Mouse (Mus musculus) heart, adult 11 months (tissue): Measurements from ENCODE around the gene Ptpn1.
A peak's percentile ranks its signal among the peaks of the same experiment; 100 is the strongest.

Source experiments
- DNase-seq: peaks from one replicate; pipeline ENCODE4 v3.0.0; 2022

The Ptpn1 gene

DNA sequence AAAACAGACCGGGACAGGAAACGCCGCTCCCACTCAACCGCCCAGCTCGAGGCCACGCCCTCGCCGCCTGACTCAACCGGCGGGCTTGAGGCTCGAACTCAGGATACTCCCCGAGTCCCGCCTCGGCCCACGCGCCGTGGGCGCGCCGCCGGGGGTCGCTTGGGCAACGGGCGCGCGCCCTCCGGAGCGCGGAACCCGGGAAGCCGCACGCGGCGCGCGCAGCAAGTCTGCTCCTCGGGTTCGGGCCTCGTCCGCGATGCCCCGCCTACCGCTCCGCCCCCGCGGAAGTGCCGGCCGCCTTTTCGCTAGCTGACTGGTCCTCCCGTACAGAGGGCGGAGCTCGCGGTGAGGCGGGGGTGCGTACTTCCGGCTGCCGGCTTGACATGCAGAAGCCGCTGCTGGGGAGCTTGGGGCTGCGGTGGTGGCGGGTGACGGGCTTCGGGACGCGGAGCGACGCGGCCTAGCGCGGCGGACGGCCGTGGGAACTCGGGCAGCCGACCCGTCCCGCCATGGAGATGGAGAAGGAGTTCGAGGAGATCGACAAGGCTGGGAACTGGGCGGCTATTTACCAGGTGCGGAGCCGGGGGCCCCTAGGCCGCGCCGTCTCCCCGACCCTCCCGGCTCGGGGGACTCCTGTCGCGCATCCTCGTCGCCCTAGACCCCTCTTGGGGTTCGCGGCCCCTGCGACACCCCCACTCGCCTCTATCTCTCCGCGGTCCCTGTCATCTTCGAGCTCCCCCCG lies at the start of gene Ptpn1:
TSS of gene Ptpn1 (plus strand) at position 73 of the 742 bp plus-strand sequence.
- DNase-seq = peak; percentile 100

DNA sequence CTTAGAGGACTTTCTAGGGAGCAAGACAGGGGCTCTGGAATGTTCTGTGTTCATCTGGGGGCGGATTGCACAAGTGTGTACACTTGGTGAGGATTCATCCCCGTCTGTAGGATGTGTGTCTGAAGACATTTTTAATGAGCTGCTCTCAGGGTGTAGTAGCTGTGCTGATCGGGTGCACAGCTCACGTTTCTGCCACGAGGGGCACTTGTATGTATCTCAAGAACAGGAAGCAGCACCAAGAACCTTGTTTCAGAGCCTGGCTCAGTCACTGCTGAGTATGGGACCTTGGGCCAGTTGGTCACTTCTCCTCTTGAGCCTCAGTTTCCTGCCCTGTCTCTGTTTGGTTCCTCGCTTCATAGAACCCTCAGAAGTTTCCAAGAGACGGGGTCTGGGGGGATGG lies 45.4 kb upstream of the Ptpn1 start:
- DNase-seq = no peak

DNA sequence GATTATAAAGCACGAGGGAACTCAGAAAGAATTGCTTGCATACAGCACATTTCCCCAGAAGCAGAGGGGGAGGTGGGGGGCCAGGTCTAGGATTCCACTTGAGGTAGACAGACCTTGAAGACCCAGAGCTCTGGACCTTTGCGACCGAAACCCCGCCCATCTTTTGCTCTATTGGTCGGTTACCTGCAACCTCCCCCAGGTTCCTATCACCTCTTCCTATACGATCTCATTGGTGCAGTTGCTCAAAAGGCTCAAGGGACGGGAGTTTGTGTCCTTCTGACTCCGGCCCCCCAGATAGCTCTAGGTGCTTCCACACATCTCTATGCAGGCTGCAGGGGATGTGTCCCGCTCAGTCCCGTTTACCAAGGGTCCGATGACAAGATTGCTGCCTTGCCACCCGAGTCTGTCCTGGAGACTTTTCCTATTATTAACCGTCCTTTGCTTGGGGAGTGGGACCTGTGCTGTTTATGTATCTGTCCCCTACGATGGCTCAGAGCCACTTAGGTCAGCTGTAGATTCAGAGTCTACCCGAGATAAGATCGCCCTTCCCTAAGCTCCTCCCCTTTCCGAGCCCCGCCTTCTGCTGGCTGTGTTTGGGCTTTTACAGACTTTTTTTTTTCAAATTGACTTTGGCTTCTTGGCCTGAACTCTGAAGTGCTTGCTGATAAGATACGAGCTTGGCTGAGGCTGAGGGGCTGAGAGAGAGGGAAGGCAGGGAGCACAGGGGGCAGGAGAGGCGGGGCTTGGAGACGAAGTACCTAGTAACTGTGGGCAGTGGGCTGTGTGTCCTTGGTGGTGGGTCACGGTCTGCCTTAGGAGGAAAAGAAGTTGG lies 44.1 kb upstream of the Ptpn1 start:
- DNase-seq = peak; percentile 95

DNA sequence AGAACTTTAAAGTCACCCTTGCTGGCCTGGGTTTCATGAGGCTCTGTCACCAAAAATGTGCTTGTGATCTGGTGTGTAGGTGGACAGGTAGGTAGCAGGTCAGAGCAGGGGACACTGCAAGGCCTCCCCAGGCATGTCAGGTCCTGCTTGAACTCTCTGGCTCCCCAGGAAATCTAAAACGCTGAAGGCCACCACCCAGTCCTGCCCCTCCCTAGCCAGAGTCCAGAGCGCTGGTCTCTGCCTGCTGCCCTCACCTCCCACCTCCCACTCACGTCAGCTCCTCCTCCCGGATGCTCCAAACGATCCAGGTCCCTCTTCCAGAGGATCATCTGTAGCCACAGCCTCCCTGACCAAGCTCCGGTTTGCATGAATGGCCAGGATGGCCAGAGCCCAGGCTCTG lies 43.0 kb upstream of the Ptpn1 start:
- no peak for DNase-seq

DNA sequence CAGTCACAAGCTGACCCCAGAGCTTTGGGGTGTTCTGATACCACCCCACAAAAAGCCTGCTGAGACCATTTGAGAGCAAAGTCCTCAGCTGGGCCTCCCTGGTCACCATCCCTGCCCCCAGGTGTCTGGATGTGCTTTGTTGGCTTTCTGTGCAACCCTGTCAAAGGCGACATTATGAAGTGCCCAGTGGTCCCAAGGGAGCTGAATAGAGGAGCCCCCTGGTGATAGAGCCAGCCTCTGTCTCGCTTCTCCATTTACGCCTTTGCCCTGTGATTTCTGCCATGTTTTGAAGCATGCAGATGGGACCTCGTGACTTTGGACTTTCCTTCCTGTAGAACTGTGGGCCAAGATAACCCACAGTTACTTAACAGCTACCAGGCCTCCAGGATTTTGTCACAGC lies 42.0 kb upstream of the Ptpn1 start:
- DNase-seq = no peak

DNA sequence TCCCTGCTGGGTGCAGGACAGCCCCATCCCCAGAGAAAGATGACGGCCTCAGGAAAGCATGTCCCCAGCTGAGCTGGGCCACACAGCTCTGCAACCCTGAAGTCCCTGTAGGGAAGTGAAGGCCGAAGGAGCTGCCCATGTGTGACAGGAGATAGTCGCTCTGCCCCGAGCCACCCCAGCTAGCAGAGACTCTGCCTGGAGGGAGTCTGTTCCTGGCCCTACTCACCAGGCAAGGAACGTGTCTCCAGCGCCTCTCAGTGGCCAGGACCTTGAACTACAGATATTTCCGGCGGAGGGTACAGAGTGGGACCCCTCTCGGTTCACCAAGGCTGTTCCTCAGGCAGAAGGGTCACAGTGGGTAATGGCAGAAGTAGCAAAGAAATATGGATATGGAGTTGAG lies 39.9 kb upstream of the Ptpn1 start:
- peak; percentile 96 for DNase-seq

DNA sequence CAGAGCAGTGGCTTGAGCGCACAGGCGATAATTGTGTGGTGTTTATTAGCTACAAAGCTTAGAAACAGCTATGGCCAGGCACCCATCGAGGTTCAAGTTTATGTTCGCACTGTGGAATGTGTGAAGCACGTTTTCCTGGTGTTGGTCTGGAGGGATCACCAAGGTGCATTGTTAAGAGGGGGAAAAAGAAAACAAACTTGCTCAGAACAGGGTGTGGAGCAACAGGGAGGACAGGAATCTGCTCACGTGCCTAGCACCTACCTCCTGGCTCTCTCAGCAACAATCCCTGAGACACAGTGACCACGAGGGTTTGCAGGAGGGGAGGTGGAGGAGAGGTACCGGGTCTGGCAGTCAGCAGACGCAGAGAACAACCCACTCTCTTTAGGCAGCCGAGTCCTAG lies 38.2 kb upstream of the Ptpn1 start:
- DNase-seq = no peak

DNA sequence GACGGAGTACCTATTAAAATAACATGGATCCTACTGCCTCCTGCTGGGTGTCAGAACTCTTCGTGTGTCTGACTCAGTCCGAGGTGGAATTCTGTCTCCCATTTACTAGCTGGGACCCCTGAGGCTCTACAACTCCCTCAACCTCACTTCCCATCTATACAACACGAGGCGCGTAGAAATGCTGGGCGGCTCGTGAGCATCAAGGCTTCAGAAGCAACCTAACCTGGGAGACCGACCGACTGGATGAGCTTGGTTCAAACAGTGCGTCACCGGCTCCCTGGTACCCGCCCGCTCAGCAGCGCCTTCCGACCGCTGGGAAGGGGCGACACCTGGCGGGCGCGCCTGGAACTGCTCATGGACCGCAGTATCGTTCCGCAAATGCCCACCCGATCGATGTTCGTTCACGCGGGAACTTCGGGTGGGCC lies 36.9 kb upstream of the Ptpn1 start:
- peak; percentile 97 for DNase-seq

DNA sequence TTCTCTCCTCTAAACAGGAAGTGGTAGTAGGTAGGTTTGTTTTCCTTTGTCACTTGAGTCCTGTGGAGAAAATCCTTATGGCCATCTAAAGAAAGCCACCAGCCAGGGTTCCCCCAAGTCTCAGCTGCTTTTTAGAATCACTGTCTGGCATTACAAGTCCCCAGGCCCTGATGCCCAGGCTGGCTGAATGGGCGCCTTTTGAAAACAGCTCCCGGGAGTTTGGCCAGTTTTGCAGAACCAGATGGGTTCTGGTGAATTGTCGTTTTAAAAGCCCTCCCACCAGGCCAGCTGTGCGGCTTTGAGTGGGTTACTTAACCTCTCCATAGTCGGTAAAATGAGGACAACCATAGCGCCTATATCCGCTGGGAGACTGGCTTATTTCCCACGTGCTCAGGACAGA lies 34.0 kb upstream of the Ptpn1 start:
- DNase-seq = no peak

DNA sequence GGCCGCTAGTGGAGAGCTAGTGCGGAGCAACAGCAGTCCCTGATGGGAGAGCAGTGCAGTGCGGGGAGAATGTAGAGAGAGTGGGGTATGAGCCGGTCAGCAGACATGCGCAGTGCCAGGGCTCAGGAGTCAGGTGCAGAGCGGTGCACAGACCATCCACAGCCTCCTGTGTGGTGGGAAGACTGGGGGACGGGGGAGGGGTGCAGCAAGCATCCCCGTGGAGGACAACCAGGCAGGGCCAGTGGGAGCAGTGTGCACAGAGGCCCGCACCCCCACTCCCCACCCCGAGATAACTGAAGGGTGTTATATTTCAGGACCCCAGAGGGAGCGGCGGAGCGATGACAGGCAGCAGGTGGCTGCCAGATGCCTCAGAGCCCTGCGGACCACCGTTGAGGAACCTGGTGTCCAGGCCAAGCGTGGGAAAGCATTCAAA lies 31.9 kb upstream of the Ptpn1 start:
- no peak for DNase-seq

DNA sequence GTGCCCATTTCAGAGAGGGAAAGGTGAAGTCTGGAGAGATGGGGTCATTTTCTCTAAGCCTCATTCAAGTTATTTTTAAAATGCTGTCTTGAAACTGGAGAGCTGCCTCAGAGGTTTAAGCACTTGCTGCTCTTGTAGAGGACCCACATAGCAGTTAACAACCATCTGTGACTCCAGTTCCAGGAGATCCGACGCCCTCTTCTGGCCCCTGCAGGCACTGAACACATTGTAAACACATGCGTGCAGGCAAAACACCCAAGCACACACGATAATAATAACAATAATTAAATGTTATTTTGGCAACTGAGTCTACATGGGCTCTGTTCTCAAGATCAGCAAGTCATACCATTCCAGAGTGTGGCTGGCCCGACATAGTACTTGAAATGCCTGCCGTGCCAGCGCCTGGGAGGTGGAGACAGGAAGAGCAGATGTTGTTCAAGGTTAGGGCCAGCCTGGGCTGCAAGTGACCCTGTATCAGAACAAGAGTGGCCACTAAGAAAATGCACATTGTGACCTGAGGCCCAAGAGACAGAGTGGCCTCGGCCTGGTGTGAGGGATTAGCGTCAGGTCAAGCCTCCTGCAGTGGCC lies 29.6 kb upstream of the Ptpn1 start:
- no peak for DNase-seq

DNA sequence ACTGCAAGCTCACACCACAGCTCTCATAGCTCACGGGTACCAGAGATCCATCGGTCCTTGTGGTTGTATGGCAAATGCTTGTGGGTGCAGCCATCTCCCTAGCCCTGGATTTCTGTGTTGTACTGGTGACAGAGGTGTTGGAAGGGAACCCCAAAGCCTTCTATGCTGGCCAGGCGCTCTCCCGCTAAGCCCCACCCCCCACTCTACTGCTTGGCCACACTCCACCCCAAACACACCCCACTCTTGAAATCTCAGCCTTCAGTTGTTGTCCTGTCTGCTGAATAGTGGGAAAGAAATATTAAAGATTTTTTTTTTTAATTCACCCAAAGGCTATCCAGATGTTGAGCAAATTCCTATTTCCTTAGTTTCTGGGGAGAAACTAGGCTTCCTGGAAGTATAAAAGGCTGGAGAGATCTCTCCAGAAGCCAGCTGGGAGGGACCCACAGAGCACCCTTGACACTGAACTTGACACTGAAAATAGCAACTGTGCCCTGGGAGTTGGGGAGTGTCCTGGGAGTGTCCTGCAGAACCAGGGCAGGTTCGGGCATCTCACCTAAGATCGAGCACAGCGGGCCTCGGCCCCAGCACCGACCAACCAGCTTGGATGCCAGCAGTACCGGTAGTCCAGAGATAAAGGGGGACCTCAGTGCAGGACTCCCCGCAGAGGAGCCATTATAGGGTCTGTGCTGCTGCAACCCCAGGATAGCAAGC lies 28.5 kb upstream of the Ptpn1 start:
- no peak for DNase-seq

DNA sequence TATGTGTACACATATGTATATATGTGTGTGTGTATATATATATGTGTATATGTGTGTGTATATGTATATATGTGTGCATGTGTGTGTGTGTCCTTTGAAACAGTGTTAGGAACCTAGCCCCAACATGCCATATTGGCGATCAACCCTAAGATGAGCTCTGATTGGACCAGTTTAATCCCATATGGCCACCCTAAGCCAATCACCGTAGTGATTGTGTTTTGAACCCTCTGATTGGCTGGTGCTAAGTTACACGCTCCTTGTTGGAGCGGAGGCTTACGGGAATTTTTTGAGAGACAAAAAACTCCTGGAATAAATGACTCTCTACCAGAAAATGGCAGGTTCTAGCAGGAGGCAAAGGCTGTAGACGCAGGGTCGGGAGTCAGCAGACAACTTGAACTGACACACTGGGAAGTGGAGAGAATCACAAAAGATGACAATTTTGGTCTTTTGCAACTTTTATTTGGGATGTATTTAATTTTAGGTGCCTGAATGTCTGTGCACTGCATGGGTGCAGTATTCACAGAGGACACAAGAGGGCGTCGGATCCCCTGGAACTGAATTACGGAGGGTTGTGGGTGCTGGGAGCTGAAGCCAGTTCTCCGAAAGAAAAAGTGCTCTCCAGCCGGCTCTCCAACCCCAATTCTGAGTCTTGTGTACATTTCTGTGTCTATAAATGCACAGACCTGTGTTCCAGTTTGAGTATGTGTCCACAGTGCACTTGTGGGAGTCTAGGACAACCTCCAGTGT lies 27.1 kb upstream of the Ptpn1 start:
- DNase-seq = no peak

DNA sequence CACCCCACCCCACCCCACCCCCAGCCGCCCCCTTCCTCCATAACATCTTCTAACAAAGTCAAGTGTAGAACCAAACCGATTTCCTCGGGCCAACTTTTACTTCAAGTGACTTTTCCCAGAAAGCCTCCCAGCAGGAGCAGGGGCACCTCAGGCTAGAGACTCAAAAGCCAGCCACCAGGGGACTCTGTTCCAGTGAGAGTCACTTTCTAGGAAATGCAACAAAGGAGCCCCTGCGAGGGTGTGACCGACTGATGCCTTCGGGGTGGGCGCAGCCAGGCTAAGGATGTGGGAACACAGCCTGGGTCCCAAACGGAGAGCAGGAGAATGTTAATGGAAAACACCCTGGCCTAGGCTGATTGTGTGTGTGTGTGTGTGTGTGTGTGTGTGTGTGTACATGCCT lies 26.3 kb upstream of the Ptpn1 start:
- no peak for DNase-seq

DNA sequence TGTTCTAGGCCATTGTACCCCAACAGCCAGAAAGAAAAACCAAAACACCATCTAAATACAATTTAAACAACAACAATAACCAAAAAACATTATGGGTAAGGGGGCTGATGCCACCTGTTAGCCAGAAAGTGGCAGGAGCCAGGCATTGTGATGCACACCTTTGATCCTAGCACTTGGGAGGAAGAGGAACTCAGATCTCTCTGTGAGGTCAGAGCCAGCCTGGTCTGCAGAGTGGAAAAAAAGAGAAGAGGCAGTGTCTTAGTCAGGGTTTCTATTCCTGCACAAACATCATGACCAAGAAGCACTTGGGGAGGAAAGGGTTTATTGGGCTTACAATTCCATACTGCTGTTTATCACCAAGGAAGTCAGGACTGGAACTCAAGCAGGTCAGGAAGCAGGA lies 25.1 kb upstream of the Ptpn1 start:
- DNase-seq = no peak

DNA sequence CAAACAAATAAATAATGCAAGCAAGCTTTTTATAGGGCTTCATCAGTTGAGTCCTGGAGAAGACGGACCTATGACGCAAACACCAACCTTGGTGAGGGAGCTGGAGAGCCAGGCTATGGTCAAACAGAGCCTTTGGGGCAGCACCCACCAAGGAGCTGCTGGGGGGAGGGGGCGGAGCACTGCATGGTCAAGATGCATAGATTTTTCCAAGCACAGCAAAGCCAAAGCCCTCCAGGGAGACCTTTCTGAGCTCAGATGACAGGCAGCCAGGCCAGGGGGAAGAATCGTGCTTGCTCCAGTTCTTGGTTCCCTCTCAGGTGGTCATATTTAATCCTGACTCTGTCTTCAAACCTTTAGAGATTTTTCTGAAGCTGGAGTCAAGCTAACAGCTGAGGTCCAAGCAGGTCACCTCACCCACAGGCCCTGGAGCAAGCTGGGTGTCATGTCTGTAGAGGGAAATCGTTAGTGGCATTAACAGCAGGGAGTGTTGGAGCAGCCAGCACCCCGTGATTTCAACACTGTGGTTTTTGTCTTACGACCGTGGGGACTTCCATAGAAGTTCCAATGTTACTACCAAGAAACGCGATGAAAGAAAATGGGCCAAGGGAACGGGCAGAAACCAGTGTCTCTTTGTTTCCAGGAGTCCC lies 22.2 kb upstream of the Ptpn1 start:
- DNase-seq = no peak

DNA sequence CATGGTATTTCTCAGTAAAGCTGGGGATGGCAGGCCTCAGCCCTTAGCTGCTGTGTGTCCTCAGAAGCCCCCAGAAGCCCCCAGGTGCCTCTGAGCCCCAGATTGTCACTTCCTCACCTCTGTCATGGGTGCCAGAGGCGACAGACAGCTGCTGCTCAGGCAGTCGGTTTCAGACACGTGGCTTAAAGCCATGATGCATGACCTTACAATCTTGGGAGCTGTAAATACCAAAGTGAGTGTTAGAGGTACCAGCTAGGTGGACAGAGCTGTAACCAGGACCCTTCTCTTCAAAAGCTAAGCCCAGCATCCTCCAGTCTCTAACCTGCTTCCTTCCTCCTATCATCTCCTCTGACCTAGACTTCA lies 21.7 kb upstream of the Ptpn1 start:
- DNase-seq = no peak

DNA sequence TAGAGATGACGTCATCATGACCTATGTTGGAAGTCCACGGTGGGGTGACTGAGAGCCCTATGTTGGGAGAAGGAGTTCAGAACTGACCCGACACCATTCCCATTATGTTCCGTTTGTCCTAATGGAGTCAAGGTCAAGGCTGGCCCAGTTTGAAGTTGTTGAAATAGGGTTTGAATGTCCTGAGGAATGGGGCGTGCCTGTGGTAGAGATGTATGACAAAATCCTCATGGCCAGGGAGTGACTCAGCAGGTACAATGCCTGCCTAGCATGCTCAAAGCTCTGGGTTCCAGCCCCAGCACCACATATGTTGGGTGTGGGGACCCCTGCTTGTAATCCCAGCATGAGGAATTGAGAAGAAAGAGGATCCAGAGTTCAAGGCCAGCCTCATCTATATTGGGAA lies 20.3 kb upstream of the Ptpn1 start:
- DNase-seq = no peak

DNA sequence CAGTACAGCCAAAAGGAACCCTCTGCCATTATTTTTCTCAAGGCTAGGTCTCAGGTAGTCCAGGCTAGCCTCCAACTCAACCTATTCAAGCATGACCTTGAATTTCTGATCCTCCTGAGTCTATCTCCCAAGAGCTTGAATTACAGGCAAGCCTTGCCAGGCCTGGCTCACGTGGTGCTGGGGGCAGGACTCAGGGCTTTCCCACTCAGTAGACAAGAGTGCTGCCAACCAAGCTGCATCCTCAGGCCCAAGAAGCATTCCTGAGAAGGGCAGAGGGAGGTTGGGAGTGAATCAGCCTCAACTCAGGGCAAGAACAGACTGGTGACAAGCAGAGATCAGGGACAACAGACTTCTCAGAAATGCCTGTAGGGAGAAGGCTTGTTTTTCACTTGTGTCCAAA lies 12.8 kb upstream of the Ptpn1 start:
- no peak for DNase-seq

DNA sequence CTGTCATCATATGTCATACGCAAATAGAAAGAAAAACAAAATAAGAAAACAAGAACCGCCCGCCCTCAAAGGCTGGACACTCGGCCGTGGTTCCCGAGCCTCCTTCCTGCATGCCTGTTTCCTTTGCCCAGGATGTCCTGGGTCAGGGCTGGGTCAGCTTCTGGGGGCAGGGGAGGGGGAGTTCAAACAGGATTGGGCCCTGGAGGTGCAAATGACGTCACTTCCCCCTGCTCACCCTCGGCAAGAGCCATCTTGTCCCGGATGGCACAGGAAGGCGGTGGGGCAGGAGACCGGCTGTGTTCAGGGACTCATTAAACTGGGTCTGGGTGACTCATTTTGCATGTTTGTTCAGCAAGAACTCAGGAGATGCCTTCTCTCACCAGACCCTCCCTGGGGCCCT lies 11.8 kb upstream of the Ptpn1 start:
- DNase-seq = peak; percentile 92

DNA sequence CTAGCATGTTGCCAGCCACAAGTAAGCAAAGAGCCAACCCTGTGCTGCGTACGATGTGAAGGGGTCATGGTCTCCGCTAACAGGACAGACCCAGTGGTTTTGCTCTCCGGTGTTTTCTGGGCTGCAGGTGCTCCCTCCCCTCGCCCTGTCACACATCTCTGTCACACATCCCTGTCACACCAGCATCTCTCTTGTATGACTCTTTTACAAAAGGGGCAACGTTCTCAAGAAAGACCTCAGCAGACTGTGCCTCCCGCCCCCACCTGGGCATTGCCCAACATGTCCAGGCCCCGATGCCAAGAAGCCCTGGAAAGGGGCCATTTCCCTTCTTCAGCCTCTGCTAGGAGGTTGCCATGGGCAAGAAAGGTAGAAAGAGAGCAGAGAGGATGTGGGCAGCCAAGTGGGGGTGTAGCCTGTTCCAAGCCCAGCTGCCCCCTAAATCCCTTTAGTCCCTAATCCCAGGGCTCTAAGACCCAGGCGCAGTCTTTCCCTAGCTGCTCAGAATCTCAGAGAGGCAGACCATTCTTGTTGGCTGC lies 10.8 kb upstream of the Ptpn1 start:
- DNase-seq = peak; percentile 91

DNA sequence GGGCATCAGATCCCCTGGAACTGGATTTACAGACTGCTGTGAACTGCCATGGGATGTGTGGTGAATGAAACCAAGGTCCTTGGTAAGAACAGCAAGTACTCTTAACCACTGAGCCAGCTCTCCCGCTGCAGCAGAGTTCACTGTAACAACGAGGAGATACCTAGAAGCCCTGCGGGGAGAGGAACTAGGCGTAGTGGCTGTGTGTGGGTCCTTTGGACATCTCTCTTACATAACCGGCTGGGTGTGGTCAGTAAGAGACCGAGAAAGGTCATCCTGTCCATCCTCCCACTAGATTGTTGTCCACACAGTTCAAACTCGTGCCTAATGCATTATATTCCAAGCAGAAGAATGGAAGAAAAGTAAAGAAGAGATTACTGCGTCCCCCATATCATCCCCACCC lies 10.0 kb upstream of the Ptpn1 start:
- DNase-seq = peak; percentile 95
